Mouse (Mus musculus): ENCODE results near the gene Irs2. TPM values are rescaled to one million over a fixed set of nuclear protein-coding genes. Genes with fewer than 3 reads are reported as not detected.

Irs2 gene
- 30.6 TPM for polyA plus RNA-seq (2017; shearing (Covaris generic))

GRCm38 (mm10) chr8:11008379-11008775 lies at the start of gene Irs2:
Gene Irs2, minus strand, starts transcription at chr8:11008458.

Data from effector memory CD4-positive, alpha-beta T cell, adult 5 months (primary cell).